Mouse (Mus musculus) gastrocnemius, postnatal 25 days (tissue): ENCODE measurements around the gene Ccl4. TPM values are rescaled to one million over a fixed set of nuclear protein-coding genes. Genes with fewer than 3 reads are reported as not detected.

ENCODE experiments used
- DNase-seq: peaks from one replicate; pipeline ENCODE4 v3.0.0; 2022
- long read RNA-seq, 2 experiments: library from polyadenylated mRNA; stranded (forward); transcript quantifications; one replicate each; pipeline ENCODE4 v2.0.0; 2021
- total RNA-seq, 2 experiments: library from RNA; stranded (reverse); gene quantifications; 1 replicate in 1 of 2; 2 replicates in 1 of 2; pipeline ENCODE4 v1.2.3; 2021

The Ccl4 gene
- total RNA-seq: not detected
- long read RNA-seq, experiment 1: 0 reads
- long read RNA-seq, experiment 2: 0 reads

DNA sequence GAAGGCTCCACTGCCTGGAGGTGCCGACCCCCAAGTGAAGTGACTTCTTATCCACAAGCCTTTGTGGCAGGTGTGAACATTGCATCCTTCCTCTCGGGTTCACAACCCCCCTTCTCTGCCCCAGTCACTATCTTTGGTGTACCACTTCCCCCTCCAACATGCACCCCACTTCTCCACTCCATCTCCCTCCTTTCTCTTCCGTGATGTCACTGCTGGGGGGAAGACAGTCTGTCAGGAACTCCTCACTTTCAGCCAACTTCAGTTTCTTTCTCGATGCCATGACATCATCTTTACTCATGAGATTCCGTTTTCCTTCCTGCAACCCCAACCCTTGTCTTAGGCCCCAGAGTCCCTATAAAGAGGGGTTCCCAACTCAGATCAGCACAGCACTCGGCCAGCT, at the start of gene Ccl4:
Ccl4 (plus strand) TSS at position 381 of the 400 bp plus-strand sequence.
- DNase-seq: no peak

DNA sequence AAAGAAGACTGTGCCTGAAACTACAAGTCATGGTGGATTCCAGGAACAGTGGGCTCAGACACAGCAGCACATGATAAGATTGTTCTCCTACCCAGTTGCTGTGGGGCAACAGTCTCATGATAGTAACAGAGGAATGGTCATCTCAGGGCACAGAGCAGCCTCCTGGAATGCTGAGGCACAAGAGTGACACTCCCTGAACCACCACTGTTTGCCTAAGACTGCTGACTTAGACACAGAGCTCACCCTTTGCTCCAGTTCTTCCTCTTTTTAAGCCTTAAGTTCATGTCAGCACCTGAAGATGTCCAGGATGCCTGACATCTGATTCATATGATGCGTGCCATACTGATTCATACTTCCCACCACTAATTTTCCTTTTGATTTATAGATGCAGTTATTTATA, 45.8 kb upstream of the Ccl4 start:
- no peak for DNase-seq

DNA sequence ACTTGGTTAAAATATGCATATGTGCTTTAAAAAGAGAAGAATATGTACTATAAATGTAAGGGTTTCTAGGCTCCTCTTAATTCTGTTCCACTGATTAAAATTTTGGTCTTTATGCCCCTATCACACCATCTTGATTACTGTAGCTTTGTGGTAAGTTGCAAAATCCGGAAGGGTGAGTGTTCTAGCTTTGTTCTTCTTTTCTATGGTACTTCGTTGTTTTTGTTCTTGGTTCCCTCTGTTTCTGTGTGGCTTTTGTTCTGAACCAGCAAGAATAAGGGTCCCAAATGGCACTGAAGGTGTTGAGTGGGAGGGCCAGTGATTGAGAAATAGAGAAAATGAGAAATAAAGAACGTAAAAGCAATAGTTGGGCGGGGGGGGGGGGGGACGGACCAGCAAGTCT, 44.1 kb upstream of the Ccl4 start:
- DNase-seq: no peak

DNA sequence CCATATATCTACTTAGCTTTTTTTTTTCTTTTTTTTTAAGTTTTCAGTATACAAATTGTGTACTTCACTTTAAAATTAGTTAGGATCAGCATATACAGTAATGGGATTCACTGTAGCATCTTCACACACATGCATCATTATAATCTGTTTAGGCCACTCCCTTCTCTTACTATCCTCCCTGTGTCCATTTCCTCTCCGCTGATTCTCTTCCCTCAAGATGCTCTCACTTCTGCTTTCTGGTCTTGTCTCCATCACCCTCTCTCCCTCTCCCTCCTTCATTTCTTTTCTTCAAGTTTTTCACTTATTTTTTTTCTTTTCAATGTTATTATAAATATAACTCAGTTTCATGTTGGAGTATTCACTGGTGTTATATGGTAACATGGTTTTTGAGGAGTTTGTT, 43.3 kb upstream of the Ccl4 start:
- DNase-seq: no peak

DNA sequence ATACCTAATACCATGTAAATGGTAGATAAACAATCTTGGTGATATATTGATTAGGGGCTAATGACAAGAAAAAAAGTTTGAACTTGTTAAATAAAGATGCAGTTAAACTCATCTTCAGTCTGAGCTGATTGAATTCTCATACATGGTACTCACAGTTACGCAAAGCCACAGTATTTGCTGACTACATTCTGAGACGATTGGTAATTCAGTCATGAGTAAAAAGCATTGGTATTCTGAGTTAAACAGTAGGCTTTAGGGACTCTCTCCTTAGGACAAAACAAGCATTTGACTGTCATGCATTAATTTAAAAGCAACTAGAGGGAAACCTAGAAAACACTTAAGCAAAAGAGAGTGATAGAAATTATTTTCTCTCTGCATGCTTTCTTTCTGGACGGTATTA, 38.8 kb upstream of the Ccl4 start:
- DNase-seq: no peak

DNA sequence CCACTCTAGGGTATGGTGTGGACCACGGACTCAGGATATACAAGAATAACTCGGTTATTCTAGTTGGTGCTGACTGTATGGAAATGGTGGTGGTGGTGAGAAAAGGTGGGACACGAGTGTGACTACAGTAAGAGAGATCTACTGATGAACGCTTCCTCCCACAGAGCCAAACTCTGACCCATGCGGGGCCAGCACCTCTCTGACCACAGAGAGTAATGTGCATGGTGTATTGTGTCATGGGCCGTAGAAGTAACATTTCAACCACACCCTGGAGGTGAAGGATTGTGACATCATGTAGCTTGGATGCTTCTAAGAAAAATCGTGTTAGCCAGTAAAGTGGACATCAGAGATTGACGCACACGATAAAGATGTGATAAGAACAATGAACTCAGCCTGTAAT, 33.6 kb upstream of the Ccl4 start:
- DNase-seq: no peak

DNA sequence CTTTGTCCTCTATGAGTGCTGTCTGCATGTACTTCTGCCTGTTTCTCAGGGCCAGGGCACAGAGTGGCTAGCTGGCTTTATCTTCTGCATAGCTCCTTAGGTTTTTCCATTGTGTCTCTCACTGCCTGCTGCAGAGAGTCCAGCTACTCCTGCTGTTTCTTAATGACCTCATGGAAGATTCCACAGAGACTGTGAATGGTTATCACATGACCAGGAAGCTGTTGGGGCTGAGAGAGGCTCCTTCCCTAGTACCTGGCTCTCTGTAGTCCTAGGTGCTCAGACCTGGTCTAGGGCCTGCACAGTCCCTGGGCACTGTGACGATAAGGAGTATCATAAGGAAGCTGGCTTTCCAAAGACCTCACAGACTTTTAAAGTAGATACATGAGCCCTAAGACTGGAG, 31.8 kb upstream of the Ccl4 start:
- no peak for DNase-seq

DNA sequence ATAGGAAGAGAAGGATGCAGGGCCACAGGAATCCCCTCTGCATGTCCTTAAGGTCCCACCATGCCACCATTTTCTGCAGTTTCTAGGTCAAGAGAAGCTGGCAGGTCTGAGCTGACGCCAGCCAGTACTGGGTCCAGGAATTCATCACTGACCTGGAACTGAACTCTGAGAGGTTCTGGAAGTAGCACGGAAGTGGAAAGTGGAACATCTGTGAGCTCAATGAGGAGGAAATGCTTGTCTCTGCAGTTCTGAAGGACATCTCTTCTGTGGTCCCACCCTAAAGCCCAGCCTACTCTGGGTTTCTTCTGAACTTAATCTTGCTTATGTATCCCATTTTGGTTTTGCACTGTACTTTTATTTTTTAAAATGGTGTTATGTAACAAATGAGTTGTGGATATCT, 31.3 kb upstream of the Ccl4 start:
- DNase-seq: peak; percentile 10

DNA sequence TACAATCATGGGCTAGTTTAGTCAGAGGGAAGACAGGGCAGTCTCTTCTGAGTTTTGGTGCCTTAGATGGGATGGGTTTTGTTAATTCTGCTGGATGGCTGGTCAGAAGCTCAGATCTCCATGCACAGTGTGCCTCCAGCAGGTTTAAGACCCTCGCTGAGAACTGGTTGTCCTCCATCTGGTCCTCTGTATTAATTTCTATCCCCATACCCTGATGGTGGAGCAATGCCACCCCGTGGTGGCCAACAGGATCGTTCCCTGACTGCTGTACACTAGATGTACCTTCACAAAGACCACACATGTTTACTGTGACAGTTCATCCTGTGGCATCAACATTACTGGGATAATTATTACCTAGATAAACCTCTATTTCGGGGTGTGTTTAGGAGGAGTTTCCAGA, 29.6 kb upstream of the Ccl4 start:
- DNase-seq: no peak

DNA sequence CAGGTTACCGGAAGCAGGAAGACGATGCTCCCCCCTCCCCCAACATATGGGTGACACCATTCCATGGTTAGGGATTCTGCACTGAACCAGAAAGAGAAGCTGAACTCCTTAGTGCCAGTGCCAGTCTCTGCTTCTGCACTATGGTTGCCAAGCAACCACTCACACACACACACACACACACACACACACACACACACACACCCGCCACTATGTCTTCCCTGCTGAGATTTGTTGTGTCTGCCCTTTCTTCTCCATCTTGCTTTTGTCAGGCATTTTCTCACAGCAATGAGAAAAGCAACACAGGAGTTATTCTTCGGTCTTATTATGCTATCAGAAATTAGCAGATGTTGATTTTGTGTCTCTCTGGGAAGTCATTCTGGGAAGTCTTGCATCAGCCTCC, 28.0 kb upstream of the Ccl4 start:
- no peak for DNase-seq

DNA sequence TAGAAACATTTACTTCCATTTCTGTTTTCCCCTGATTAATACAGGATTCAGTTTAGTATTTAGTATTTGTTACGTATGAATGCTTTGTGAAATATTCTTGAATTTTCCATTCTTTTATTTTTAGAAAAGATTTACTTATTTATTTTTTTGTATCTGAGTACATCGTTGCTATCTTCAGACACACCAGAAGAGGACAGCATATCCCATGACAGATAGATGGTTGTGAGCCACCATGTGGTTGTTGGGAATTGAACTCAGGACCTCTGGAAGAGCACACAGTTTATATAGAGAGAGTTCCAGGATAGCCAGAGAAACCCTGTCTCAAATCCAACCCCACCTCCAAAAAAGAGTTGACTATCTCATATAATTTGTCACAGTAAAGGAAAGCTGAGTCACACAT, 27.5 kb upstream of the Ccl4 start:
- DNase-seq: no peak

DNA sequence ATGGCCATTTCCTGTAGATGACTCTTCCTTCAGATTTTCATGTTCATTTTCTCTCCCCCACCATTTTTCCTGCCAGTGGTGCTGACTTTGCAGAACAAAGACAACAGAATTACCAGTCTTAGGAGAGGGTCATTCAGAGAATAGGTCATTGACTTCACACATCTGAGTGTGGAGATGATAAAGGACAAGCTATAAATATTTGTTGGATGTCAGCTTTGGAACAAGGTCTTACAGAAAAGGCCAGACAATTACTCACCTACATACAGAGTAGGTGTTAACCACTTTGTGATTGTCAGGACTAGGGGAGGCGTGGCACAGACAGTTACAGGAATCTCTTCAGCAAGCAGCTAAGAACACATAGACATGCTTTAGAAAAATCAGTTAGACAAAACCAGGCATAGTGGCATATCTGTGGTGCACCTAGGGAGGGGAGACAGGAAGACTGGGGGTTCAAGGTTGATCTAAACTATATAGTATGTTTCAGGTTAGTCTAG, 25.6 kb upstream of the Ccl4 start:
- no peak for DNase-seq

DNA sequence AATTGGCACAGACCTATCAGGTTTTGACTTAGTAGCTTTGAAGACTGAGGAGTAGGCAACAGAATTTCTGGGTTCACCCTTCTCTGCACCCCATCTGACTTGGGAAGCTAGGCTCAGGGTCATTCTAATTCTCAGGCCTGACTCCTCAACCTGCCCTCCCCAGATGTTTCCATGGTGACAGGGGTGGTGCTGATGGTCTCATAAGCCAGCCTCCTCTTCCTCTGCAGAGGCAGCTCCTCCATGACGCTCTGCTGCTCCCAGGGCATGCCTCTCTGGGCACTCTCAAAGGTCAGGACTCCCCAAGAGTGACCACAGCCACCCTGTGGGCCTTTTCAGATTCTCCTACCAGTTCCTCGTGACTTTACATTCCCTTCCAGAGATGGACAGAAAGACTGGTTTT, 23.4 kb upstream of the Ccl4 start:
- no peak for DNase-seq

DNA sequence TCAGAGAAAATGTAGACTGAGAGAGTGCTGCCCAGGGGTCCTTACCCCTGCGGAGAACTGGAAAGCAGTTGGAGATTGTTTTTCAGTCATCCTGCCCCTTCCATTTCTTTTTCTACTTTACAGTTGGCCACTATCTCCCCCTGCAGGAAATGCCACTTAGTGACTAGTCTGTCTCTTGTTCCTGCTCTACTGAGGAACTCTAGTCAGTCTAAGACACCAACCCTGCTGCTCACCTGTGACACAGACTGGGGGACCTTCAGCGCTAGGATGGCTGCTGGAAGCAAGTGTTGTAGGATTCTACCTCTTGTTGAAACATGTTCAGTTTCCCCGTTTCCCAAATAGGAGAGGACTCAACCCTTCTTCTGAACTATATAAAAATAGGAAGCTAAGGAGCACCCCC, 22.9 kb upstream of the Ccl4 start:
- DNase-seq: no peak

DNA sequence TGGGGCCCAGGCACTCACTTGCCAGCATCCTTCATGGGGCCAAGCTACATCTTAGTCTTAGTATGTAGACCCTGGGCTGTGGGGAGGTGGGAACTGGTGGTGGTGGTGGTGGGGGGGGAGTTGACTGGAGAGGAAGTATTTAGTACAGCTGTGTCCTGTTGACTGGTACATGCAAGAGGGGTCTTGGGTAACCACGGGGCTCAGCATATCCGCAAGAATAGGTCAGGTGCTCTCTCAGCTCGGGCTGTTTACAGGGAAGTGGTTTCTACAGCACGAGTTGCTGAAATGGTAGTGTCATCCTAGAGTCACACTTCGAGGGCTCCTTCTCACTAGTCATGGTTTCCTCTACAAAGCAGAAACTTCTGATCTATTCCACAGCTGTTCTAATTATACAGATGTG, 22.2 kb upstream of the Ccl4 start:
- no peak for DNase-seq

DNA sequence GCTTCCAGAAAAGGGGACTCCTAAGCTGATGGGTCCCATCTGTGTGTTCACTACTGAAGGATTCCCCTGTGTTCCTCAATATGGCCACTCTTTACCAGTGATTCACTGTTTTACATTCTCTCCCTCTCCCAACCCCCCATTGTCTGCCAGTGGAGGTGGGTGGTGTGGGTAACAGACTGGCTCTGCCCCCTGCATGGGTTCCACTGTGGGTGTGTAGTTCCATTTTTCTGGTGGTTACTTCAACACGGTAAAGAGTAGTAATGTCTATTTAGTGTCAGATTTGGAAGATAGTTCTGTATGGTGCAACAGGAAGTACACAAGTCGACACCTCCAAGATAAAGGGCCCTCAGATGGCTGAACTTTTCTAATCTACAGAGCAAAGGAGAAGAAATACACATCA, 21.2 kb upstream of the Ccl4 start:
- no peak for DNase-seq

DNA sequence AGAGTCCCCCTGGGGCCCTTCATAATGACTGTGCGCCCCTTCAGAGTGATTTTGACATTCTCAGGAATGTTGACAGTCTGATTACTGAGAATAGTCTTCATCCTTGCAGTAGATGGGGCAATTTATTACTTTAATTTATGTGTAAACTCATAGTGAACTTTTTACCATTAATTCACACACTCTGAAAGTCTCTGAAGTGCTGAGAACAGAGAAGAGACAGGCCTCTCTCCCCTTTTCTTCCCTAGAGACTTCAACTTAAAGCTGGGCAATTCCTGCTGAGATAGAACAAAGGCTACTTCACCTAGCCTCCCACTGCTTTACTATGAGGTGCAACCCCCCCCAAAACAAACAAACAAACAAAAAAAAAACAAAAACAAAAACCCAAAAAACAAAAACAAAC, 16.9 kb upstream of the Ccl4 start, which contains the start of gene Rpl9-ps1:
Rpl9-ps1 (minus strand) TSS at position 101 of the 400 bp plus-strand sequence.
- no peak for DNase-seq

DNA sequence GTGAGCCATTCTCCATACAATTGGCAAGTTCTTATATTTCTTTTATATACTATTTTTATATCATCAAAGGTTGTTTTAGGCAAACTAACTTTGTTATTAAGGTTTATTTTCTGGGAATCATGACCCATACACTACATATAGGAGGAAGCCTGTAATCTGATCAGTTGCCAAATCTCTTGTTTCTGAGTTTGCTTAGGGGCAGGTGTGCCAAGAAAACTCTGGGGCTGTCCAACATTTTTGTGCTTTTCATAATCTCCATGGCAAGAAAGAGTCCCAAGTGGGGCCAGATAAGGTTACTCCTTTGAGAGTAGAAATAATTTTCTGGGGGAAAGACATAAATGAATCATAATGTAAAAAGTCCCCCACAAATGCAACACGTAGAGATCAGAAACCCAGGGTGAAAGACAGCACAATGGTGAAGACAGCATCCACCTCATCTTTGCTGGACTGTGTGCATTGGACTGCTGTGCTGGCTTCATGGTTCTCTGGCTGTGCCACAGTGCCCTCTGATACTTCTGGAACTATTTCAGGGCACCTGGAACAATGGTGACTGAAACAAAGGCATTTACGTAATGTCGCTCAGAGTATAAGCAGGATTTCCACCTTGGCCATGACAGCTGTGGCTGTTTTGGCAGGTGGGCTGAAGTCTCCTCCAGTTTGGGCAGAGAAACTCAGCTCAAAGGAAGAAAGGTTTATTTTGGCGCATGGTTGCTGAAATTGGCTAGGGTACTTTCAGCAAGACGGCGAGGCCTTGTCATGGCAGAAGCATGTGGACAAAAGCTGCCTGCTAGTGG, 15.8 kb upstream of the Ccl4 start:
- no peak for DNase-seq

DNA sequence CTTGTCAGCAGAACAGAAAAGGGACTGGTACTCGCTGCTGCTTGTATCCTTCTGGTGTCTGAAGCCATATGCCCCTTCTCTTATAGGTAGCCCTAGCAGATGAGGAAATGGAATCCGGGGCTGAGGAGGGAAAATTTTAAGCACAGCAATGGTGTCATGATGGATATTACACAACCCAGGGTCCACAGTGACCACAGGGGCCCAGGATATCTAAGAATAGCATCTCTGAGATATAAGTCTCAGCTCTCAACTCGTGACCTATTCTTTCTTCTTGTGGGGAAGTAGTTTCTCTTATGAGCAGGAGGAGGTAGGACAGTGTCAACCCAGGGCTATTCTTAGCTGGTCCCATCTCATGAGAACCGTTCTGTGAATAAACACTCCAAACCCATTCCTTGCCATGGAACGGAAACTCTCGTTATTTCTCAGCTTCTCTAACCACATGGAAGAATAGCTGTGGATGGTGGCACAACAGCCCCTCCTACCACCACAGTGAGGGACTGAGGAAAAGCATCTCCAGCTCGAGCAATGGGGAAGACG, 13.0 kb upstream of the Ccl4 start, which contains the start of gene Ccl3:
Ccl3 (minus strand) TSS at position 51 of the 537 bp plus-strand sequence.
- DNase-seq: no peak

DNA sequence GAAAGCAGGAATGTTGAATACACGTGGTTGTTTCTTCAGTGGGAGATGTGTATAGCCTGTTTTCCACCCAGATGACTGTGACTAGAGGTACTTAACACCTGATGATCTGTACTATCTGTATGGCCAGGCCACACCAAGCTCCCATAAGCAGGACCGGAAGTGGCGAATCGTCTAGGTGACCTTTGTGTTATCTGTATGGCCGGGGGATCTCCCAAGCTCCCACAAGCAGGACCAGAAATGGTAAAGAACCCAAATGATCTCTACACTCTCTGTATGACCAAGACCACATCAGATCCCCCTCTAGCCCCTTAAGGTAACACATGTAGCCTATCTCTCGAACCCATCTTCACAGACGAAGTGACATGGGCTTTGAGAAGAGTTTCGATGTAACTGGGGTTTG, 7.8 kb upstream of the Ccl4 start:
- no peak for DNase-seq

DNA sequence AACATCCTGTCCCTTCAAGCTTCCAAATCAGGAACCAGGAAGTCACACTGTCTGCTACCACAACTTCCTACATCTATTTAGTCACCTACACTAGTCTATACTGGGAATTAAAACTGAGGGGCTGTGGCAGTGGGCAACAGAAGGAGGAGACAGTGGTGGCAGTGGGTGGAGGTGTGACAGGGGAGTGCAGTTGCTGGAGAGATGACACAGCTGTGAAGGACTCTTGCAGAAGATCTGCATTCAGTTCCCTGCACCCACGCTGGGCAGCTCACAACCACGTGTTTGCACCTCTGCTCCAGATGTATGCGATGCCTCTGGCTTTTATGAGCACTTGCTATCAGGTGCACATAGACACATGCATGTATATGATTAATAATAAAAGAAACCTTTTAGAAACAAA, 4.9 kb upstream of the Ccl4 start:
- no peak for DNase-seq

DNA sequence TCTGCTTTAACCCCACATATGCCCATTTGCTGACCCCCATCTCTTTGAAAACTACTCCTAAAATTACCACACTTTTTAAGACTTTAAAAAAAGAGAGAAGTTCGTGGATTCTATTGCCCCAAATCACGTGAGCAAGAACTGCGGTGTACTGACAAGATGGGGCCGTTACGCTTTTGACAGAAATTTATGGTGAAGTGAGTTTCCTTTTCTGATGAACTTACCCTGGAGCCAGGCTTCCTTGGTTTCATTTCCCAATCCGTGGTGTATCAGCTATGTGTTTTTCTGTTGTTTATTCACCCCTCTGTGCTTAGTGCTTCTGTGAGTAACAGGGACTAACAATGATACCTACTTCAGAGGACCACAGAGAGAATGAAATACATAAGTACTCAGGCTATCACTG, 3.6 kb upstream of the Ccl4 start:
- no peak for DNase-seq

DNA sequence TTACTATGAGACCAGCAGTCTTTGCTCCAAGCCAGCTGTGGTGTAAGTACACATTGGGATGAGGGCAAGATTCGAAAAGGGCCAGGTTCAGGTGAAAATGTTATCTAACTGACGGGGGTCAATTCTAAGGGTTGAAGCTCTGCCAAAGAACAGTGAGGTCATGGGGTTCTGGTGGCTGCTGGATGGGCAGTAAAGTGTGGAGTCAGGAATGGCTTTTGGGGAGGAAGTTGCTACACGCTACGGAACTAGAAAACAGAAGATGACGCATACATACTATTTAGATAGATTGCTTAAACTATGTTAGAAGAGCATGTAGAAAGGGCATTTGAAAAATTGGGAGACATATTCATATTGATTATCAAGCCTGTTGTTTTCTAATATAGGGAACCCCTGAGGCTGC, 1.1 kb downstream of the Ccl4 start:
- DNase-seq: no peak

DNA sequence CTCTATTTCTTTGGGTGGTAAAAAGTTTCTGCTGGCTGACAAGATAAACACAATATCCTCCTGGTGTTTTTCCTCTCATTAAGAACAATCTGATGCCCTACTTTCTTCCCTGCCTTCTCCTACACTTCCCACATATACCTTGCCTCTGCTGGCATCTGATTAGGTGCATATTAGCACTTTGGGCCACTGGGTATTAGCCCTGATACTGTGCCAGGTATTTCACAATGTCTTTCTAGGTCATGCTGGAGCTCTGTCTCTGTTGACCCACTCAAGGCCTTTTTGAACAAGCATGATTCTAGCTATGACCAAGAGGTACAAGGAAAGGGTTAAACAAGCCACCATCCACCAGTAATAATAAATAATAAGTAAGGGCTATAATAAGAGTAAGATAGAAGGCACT, 9.4 kb downstream of the Ccl4 start:
- no peak for DNase-seq
